In the genomic region with DNA sequence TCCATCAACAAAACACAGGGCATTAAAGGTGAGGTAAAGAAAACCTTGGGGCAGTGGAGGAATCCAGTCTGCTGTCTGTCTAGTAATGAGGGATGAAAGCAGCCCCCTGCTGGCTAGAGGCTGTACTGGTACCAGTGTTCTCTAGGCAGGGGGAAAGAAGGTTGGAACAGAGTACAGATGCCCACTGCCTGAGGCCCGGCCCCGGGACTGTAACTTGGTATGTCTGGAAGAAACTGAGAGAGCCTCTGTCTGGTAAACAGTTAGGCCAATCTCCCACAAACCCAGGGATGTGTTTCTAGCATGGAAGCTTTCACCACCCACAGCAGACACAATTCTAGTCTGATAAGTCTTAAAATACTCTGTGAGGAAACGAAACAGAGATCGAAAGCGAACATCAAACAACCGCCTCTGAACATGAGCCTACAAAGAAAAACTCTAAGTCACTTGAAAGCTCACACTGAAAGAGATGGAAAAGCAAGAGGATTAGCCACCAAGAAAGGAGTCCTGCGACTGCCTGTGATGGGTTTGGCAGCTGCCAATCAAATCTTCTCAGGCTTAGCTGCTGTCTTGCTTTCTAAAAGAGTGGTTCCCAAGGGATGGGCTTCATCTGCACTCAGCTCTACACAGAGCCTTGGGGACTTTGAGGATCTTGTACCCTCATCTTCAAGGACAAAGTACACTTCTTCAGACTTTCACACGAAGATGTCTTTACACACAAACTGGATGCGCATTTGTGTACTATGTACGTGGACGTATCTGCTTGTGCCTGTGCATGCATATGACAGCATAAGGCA, we compare ENCODE assay signal across 8 mouse cellular contexts.
DNase-seq lines count a peak whose midpoint lies in the region; ATAC-seq and TF ChIP-seq lines count a peak whose summit lies in the region.

No protein-coding gene starts in this region.

- peak; percentile 70; the same call in 1 of the 2 replicates for ATAC-seq in forebrain, embryonic 14.5 days
- no peak for ATAC-seq in liver, postnatal 0 days
- no peak; the same call in 1 of the 2 replicates for ATAC-seq in stomach, embryonic 15.5 days (ENCODE audit: insufficient read depth, low FRiP score, low read depth)

- WGBS in forebrain, embryonic 14.5 days, result 54% methylated on average over 11 of the region's 11 CpGs
- WGBS in liver, postnatal 0 days (ENCODE audit: insufficient replicate concordance), result 75% methylated on average over 11 of the region's 11 CpGs
- WGBS in stomach, embryonic 15.5 days, result 72% methylated on average over 11 of the region's 11 CpGs

- H3K36me3 ChIP-seq in forebrain, embryonic 14.5 days (ENCODE audit: control insufficient read depth, insufficient read depth, low read length), result no peaks in the 10 kb centered on the region
- H3K36me3 ChIP-seq in liver, postnatal 0 days (replicated peaks; ENCODE audit: insufficient read depth, low read length), result no peaks in the 10 kb centered on the region
- H3K36me3 ChIP-seq in stomach, embryonic 15.5 days, result no peaks in the 10 kb centered on the region

- H3K4me3 ChIP-seq in layer of hippocampus, adult 2 months, result no peak overlapping the region
- H3K4me3 ChIP-seq in forebrain, embryonic 14.5 days (ENCODE audit: low read depth, low read length), result no peak overlapping the region
- H3K4me3 ChIP-seq in liver, postnatal 0 days (ENCODE audit: low read depth, low read length), result no peak overlapping the region
- no peak overlapping the region for H3K4me3 ChIP-seq in stomach, embryonic 15.5 days (replicated peaks)

- no peak for TF ChIP-seq EP300 in liver, postnatal 0 days (IDR thresholded peaks at IDR 0.05; ENCODE audit: low read depth)

- H3K9me3 ChIP-seq in forebrain, embryonic 14.5 days (replicated peaks; ENCODE audit: control insufficient read depth, low read length), result no peaks in the 10 kb centered on the region
- no peaks in the 10 kb centered on the region for H3K9me3 ChIP-seq in liver, postnatal 0 days (ENCODE audit: low read length)
- H3K9me3 ChIP-seq in stomach, embryonic 15.5 days, result no peaks in the 10 kb centered on the region

- H3K9ac ChIP-seq in forebrain, embryonic 14.5 days (ENCODE audit: low read length), result no peak overlapping the region
- H3K9ac ChIP-seq in liver, postnatal 0 days (replicated peaks), result no peak overlapping the region
- H3K9ac ChIP-seq in stomach, embryonic 15.5 days, result no peak overlapping the region

- H3K4me1 ChIP-seq in forebrain, embryonic 14.5 days (ENCODE audit: control insufficient read depth, insufficient read depth, low read length), result peaks cover 2% of the 10 kb centered on the region; the same call in 1 of the 2 replicates
- H3K4me1 ChIP-seq in liver, postnatal 0 days (ENCODE audit: insufficient read depth), result no peaks in the 10 kb centered on the region
- H3K4me1 ChIP-seq in stomach, embryonic 15.5 days, result peaks cover 9% of the 10 kb centered on the region

- peak overlapping the region; percentile 60; the same call in 1 of the 2 replicates for H3K27ac ChIP-seq in layer of hippocampus, adult 2 months
- H3K27ac ChIP-seq in forebrain, embryonic 14.5 days (ENCODE audit: low read depth, low read length), result no peak overlapping the region
- no peak overlapping the region for H3K27ac ChIP-seq in liver, postnatal 0 days (ENCODE audit: low read depth)
- H3K27ac ChIP-seq in stomach, embryonic 15.5 days, result peak overlapping the region; percentile 4; the same call in 1 of the 2 replicates

- no peaks in the 10 kb centered on the region for H3K27me3 ChIP-seq in forebrain, embryonic 14.5 days (replicated peaks; ENCODE audit: control insufficient read depth, insufficient read depth, low read length)
- H3K27me3 ChIP-seq in liver, postnatal 0 days (ENCODE audit: insufficient read depth, low read length), result no peaks in the 10 kb centered on the region
- H3K27me3 ChIP-seq in stomach, embryonic 15.5 days (replicated peaks), result no peaks in the 10 kb centered on the region

- peak; percentile 81 for TF ChIP-seq CTCF in layer of hippocampus, adult 2 months (conservative IDR thresholded peaks at IDR 0.05)
- TF ChIP-seq CTCF in liver, postnatal 0 days (IDR thresholded peaks at IDR 0.05; ENCODE audit: low read depth), result peak; percentile 63

- no peak overlapping the region for H3K4me2 ChIP-seq in forebrain, embryonic 14.5 days (ENCODE audit: low read length)
- H3K4me2 ChIP-seq in liver, postnatal 0 days (ENCODE audit: low read depth, low read length), result no peak overlapping the region
- no peak overlapping the region for H3K4me2 ChIP-seq in stomach, embryonic 15.5 days

- DNase-seq in layer of hippocampus, adult 2 months (ENCODE audit: low spot score in 2 of 2), result peak in 1 of 2 experiments; percentile 41
- no peak for DNase-seq in layer of hippocampus, adult 8-10 months (ENCODE audit: low spot score in 2 of 2)
- peak; percentile 10 for DNase-seq in Muller cell, postnatal 12 days (ENCODE audit: inconsistent ontology term)
- peak; percentile 52 for DNase-seq in forebrain, embryonic 14.5 days (ENCODE audit: low spot score)
- DNase-seq in induced T-regulatory cell, adult 2 months (ENCODE audit: low read depth), result peak; percentile 22
- DNase-seq in liver, postnatal 0 days, result peak; percentile 37
- DNase-seq in urinary bladder, adult 2 months (ENCODE audit: low spot score), result no peak

Comparison
In these comparisons a context has a peak if more than half of its experiments do, and no peak if none do; other contexts are left out.
1. DNase-seq: peak in Muller cell, postnatal 12 days (single experiment), forebrain, embryonic 14.5 days (single experiment), induced T-regulatory cell, adult 2 months (single experiment) and liver, postnatal 0 days (single experiment); none in layer of hippocampus, adult 8-10 months (0 of 2) and urinary bladder, adult 2 months (single experiment).
2. H3K27ac ChIP-seq: peak in layer of hippocampus, adult 2 months (single experiment) and stomach, embryonic 15.5 days (single experiment); none in forebrain, embryonic 14.5 days (single experiment) and liver, postnatal 0 days (single experiment).